Mouse (Mus musculus): ENCODE data around the gene Kmt2b. TPM values are rescaled to one million over a fixed set of nuclear protein-coding genes. Genes with fewer than 3 reads are reported as not detected.

Gene Kmt2b
- polyA plus RNA-seq (2012; rRNA removed) = 69.9 and 74.4 TPM in 2 replicates

DNA sequence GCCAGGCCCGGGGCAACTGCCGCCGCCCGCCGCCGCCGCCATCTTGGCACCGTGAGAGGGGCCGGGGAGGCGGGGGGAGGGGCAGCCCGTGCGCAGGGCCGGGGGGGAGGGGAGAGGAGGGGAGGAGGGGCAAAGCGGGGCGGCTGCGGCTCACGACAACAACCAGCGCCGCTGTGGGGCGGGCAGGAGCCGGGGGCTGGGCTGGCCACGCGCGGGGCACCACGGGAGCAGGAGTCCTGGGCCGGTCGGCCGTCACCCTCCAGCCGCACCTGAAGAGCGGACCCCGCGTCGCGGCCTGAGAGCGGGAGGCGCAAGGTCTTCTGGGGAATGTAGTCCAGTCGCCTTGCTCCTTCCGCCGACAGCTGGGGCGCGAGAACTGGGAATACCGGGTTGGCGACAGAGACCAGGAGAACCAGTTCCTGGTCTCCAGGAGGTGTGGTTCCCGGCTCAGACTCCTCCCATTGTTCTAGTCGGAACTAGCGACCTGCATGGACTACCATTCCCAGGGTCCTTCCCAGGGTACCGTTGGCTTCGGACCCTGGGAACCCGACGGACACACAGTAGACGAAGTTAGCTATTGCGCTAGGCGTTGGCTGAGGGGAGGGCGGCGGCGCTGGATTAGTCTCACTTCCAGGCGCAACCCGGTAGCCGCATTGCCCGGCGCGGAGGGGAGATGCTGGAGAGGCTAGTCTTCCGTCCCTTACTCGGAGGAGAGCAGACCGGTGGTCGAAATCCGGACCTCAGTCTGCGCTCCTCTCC lies at the start of gene Kmt2b:
Gene Kmt2b, minus strand, starts transcription at position 51 of the 759 bp plus-strand sequence.

DNA sequence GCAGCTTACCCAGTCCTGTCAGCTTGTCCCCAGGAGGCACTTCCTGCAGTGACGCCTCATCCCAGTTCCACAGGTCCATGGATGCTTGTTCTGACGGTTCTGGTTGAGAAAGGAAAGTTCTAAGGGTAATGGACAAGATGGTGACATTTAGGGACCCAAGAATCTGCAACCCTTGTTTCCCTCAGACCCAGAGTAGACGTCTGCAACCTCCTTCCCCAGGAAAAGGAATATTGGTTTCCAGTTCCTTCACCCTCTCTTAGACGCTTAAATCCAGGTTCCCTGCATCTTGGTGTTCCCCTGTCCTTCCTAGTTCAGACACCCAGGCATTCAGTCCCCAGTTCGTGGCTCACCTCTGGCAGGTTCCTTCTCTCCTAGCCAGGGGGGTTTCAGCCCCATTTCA lies 47.2 kb upstream of the Kmt2b start, which contains the start of gene Etv2:
Gene Etv2, minus strand, starts transcription at position 101 of the 400 bp plus-strand sequence.

DNA sequence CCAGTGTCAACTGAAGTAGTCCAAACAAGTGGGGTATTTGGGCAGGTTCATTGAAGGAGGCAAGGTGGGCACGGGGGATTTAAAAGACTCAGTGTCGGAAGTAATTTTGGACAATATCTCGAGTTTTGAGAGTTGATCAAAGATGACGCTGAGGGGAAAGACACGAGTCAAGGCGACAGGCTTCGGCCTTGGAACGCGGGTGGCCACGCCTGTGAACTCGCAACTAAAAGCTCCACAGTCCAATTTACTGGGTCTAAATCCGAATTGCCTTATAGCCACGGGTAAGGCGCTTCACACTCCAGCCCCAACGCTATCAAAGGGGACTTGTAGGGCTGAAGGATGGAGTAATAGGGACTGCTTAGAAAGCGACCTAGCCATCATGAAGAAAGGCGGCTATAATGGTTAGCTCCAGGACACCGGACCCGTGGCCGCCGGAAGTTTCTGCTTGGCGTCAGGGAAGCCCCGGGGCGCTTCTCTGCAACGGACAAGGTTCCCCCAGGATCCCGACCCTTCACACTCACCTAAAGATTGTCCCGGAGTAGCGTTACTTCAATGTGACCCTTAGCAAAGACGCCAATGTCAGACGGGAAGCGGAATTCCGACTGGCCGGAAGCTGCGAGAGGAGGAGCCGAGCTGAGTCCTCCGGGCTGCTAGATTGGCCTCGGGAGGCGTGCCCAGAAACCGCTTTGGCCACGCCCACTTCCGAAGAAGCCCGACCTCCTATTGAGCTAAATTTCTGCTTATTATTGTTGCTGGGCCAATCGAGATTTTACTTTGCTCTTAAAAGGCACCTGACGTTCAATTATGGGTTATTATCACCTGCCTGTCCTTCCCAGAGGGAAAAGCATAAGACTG lies 37.2 kb upstream of the Kmt2b start, which contains the start of gene Cox6b1:
Gene Cox6b1, minus strand, starts transcription at position 622 of the 855 bp plus-strand sequence.

DNA sequence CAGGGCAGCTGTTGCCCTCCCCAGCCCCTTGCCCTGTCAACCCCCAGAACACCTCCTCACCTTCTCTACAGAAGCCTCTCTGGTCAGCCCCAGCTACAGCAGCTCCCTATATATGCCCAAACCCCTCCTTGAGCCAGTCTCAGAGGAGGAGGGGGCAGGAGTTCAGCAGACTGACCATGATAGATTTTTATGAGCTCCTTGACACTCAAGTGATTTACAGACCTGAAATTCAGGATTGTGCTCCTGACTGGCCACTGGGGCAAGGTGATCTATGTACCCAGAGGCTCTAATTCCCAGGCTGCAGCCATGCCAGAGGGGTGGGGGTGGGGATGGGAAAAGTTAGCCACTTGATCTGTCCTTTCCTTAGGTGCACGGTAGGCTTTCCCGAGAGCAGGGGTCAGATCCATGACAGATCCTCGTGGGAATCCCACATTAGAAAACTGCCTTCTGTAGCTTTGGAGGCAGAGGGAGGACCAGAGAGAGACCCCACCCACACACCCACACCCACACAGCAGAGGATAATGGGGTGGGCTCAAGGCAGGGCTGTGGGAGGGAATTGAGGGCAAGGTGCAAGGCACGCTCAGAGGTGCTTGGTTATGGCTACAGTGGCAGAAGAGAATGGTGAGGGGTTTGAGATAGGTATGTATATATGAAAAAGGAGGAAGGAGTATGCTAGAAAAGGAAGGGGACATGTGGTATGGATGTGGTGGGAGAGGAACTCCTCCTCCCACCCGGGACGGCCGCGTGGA lies 24.3 kb upstream of the Kmt2b start, which contains the start of gene Upk1a:
Gene Upk1a, minus strand, starts transcription at position 194 of the 749 bp plus-strand sequence.

DNA sequence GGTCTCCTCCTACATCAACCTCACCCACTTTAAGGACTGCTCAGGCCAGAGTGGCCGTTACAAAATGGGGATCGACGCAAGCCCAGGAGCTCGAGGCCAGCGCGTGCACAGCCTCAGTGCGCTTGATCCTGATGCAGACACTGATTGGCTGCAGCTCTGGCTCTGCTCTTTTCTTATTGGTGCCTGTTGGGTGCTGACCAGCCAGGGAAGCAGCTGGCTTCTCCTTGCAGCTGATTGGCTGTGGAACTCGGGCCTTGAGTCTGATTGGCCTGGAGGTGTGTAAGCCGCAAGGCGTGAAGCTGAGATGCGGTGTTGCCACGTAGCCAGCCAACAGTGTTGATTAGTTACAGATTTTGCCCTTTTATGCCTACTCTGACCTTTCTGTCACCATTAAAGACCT lies 10.3 kb upstream of the Kmt2b start, which contains the start of gene Zbtb32:
Gene Zbtb32, minus strand, starts transcription at position 124 of the 400 bp plus-strand sequence.

DNA sequence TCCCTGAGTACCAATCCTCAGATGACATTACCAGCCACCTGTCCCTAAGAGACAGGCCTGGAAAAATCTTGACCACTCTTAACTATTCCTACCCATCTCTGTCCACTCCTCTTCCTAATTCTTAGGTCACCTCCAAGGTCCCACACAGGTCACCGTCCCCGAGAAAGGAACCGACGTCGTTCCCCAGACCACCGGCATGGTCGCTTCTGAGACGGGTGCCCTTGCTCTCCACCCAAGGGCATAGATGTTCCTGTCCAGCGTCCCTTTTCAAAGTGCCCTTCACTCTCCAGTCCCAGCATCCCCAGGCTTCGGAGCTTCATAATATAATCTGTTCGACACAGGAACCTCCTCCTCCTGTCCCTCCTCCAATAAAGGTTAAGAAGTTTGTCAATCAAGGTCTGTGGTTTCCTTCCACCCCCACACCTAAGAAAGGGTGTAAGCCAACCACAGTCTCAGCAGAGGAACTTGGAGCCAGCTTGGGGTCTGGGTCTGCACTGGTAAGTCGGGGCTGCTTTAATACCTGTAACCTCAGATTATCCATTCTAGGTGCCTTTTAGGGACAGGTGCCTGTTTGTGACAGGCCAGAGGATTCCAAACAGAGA lies 23.5 kb downstream of the Kmt2b start, which contains the start of gene Igflr1:
Gene Igflr1, plus strand, starts transcription at position 458 of the 602 bp plus-strand sequence.

DNA sequence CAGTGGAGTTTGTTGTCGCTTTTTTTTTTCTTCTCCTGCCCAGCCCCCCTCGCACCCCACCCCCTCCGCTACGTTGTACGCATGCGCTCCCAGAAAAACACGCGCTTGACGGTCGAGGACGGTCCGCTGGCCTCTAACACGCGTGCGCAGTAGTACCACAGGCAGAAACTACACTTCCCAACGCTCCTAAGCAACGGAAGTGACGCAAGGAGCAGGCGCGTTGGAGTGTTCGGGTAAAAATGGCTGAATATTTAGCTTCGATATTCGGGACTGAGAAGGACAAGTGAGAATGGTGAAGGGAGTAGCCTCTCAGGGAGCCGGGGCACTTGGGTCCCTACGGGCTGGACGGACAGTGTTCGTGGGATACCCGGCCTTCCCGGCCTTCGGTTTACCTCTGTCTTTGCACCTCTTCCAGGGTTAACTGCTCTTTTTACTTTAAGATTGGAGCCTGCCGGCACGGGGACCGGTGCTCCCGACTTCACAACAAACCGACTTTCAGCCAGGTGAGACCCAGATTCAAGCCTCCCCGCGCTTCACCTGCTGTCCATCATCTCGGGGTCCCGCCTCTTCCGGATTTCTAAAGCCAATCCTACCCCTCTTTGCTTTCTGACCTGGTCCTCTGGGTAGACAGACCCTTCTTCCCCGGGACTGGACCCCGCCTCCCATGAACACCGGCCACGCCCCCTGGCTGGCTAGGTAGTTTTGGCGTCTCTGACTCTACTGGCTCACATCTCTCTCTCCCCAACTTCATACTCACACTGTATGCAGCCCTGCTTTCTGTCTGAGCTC lies 25.2 kb downstream of the Kmt2b start, which contains the start of the genes U2af1l4, Gm49396 and Psenen:
Gene U2af1l4, plus strand, starts transcription at position 185 of the 789 bp plus-strand sequence.
Gene Gm49396, plus strand, starts transcription at position 228 of the 789 bp plus-strand sequence.
Gene Psenen, minus strand, starts transcription at position 511 of the 789 bp plus-strand sequence.

DNA sequence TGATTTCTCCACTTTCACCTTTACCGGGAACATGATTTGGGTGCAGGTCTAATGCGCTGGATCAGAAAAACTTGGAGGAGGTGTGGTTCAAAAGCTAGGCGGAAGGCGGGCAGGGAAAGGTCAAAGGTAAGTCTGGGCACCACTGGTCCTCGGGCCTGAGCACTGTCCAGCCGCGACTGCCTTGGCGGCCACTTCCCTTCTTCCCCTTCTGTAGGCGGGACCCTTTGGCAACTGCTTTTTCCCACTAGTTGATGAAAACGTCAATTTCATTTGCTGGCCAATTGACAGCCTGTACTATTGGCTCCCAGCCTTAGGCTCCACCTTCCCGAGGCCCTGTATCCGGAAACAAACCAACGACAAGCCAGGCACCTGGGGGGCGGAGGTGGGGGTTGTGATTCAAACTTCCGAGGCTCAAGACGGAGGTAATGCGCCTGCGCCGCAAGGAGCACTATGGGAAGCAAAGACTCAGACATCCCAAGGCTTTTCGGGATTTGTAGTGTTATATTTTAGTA lies 29.0 kb downstream of the Kmt2b start, which contains the start of gene Lin37:
Gene Lin37, minus strand, starts transcription at position 396 of the 512 bp plus-strand sequence.

DNA sequence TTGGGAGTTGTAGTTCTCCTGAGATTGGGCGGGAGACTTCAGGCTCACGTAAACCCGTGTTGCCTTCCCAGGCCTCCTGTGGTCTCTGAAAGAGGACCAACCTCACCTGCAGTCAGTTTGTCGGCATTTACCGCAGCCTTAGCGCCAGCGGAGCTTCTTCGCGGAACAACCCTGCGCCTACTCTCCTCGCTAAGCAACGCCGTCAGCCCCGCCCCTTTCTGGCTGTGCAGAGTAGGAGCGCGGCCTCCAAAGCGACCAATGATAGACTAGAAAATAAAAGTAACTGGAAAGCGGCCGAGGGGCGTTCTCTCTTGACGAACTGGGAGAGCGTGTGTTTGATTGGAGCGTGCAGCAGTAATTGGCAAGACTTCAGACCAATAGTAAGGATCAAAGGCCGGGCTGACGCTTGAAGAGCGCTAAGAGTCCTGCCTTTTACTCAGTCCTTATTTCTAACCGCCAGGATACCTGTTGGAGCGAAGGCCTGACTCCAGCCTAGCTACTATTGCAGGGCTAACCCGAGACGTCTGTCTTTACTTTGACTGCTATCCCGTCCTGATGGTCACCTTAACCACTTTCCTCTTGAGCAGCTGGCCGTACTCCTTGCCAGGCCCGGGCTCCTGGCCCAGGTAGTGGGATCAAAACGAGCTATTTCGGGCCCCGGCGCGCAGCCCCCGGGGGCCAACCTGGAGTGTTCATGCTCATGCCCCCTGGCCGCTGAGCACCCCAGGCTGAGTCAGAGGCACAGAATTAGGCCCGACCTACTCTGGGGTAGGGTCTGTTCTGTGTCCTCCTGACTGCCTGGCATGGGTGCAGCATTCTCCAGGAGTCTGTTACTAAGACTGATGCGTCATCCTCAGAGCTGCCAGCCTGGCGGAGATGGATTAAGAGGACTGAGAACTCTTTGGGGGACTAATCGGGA lies 36.2 kb downstream of the Kmt2b start, which contains the start of the genes Hspb6 and Proser3:
Gene Hspb6, plus strand, starts transcription at position 77 of the 919 bp plus-strand sequence.
Gene Proser3, minus strand, starts transcription at position 198 of the 919 bp plus-strand sequence.

DNA sequence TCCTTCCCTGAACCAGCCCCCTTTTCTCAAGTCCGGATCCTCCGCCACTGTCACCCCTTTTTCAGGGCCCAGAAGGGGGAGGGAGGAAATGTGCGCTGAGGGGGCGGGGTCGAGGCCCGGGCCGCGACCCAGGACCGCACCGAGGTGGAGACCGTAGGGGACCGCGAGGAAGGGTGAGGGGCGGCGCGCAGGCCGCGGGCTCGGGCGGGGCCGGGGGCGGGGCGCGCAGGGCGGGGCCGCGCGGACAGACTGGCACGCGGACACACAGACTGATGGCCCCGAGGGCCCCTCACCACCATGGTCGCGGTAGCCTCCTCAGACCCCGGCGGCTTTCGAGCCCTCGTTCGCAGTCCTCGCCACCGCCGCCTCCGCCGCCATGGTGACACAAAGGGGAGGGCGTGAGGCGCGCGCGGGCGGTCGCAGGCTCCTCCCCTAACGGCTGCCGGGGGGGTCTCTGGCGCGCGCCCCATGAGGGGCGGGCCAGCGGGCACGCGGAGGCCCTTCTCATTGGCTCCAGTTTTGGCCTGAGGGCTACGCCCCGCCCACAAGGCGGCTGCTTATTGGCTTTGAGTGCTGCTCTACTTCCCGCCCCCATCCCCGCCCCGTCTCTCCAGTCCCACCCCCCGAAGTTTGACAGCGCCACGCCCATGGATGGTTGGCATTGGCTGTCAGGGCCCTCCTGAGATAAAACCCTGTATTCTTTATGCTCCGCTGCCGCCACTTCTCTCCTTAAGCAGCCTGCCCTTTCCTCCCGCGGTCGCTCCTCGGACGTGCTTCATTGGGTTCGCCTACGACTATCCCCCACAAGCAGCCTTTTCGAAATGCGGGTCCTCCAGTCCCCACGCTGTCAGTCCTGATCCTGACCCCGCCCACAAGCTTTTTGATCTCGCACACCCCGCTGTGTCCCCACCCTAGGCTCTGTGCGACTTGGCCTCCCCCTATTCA lies 53.6 kb downstream of the Kmt2b start, which contains the start of gene Arhgap33:
Gene Arhgap33, minus strand, starts transcription at position 428 of the 945 bp plus-strand sequence.

Other genes with a start within 250 kb of the Kmt2b start
- 21.5 and 22.5 TPM in 2 replicates for gene Lrfn3, start 226.0 kb downstream of the Kmt2b start, polyA plus RNA-seq (2012; rRNA removed)
- gene Tyrobp, start 175.0 kb downstream of the Kmt2b start, polyA plus RNA-seq (2012; rRNA removed) = 28.6 and 28.9 TPM in 2 replicates
- gene Hcst, start 168.9 kb downstream of the Kmt2b start, polyA plus RNA-seq (2012; rRNA removed) = 0.79 and 0.81 TPM in 2 replicates
- 2.7 TPM in 2 replicates for gene Nfkbid, start 167.0 kb downstream of the Kmt2b start, polyA plus RNA-seq (2012; rRNA removed)
- 419 and 440 TPM in 2 replicates for gene Aplp1, start 143.2 kb downstream of the Kmt2b start, polyA plus RNA-seq (2012; rRNA removed)
- 1.2 and 1.9 TPM in 2 replicates for gene Kirrel2, start 131.0 kb downstream of the Kmt2b start, polyA plus RNA-seq (2012; rRNA removed)
- gene Nphs1, start 130.4 kb downstream of the Kmt2b start, polyA plus RNA-seq (2012; rRNA removed) = 1.2 and 2.2 TPM in 2 replicates
- gene Prodh2, start 95.1 kb downstream of the Kmt2b start, polyA plus RNA-seq (2012; rRNA removed) = not detected in 2 replicates
- gene Arhgap33, start 53.7 kb downstream of the Kmt2b start, polyA plus RNA-seq (2012; rRNA removed) = 224 and 228 TPM in 2 replicates
- 7.7 and 8.1 TPM in 2 replicates for gene Hspb6, start 36.5 kb downstream of the Kmt2b start, polyA plus RNA-seq (2012; rRNA removed)
- 24.6 and 24.9 TPM in 2 replicates for gene Proser3, start 36.4 kb downstream of the Kmt2b start, polyA plus RNA-seq (2012; rRNA removed)
- 51.4 and 53.4 TPM in 2 replicates for gene Lin37, start 28.9 kb downstream of the Kmt2b start, polyA plus RNA-seq (2012; rRNA removed)
- gene U2af1l4, start 25.4 kb downstream of the Kmt2b start, polyA plus RNA-seq (2012; rRNA removed) = 90.6 and 105 TPM in 2 replicates
- 6.8 and 8.1 TPM in 2 replicates for gene Gm49396, start 25.4 kb downstream of the Kmt2b start, polyA plus RNA-seq (2012; rRNA removed)
- 130 and 143 TPM in 2 replicates for gene Psenen, start 25.1 kb downstream of the Kmt2b start, polyA plus RNA-seq (2012; rRNA removed)
- 7.5 and 8.5 TPM in 2 replicates for gene Igflr1, start 23.3 kb downstream of the Kmt2b start, polyA plus RNA-seq (2012; rRNA removed)
- gene Zbtb32, start 10.2 kb upstream of the Kmt2b start, polyA plus RNA-seq (2012; rRNA removed) = 0.18 and 0.21 TPM in 2 replicates
- gene Upk1a, start 24.1 kb upstream of the Kmt2b start, polyA plus RNA-seq (2012; rRNA removed) = 2.3 and 2.6 TPM in 2 replicates
- gene Cox6b1, start 37.4 kb upstream of the Kmt2b start, polyA plus RNA-seq (2012; rRNA removed) = 788 and 848 TPM in 2 replicates
- not detected in 2 replicates for gene Etv2, start 47.1 kb upstream of the Kmt2b start, polyA plus RNA-seq (2012; rRNA removed)
- gene Rbm42, start 61.6 kb upstream of the Kmt2b start, polyA plus RNA-seq (2012; rRNA removed) = 91.4 and 95.2 TPM in 2 replicates
- gene Haus5, start 76.3 kb upstream of the Kmt2b start, polyA plus RNA-seq (2012; rRNA removed) = 35.7 and 41.2 TPM in 2 replicates
- gene Pmis2, start 82.9 kb upstream of the Kmt2b start, polyA plus RNA-seq (2012; rRNA removed) = not detected in 2 replicates
- not detected in 2 replicates for gene 2200002J24Rik, start 110.2 kb upstream of the Kmt2b start, polyA plus RNA-seq (2012; rRNA removed)
- gene Atp4a, start 123.5 kb upstream of the Kmt2b start, polyA plus RNA-seq (2012; rRNA removed) = 1.4 and 1.6 TPM in 2 replicates
- 182 and 186 TPM in 2 replicates for gene Tmem147, start 140.8 kb upstream of the Kmt2b start, polyA plus RNA-seq (2012; rRNA removed)
- 0.09 and 0.11 TPM in 2 replicates for gene Gapdhs, start 155.0 kb upstream of the Kmt2b start, polyA plus RNA-seq (2012; rRNA removed)
- 5.6 and 7.5 TPM in 2 replicates for gene Sbsn, start 162.7 kb upstream of the Kmt2b start, polyA plus RNA-seq (2012; rRNA removed)
- gene Dmkn, start 175.0 kb upstream of the Kmt2b start, polyA plus RNA-seq (2012; rRNA removed) = 0.93 and 11.3 TPM in 2 replicates
- gene Krtdap, start 199.2 kb upstream of the Kmt2b start, polyA plus RNA-seq (2012; rRNA removed) = 0.44 and 18.8 TPM in 2 replicates
- gene Ffar2, start 235.0 kb upstream of the Kmt2b start, polyA plus RNA-seq (2012; rRNA removed) = 0.10 and 0.16 TPM in 2 replicates

Measured in central nervous system, embryonic 14 days (tissue).